Mouse (Mus musculus) limb, embryonic 12.5 days (tissue): ENCODE results near the gene Nubp1. TPM values are rescaled to one million over a fixed set of nuclear protein-coding genes. Genes with fewer than 3 reads are reported as not detected.

Source experiments
- ATAC-seq: fragments of 200-750 bp; cut with Nextera tagmentation; 2 replicates; pipeline ENCODE4 v1.8.0; 2017; ENCODE audit warnings: low read depth, moderate TSS enrichment; ENCODE audit not compliant: insufficient number of reproducible peaks, insufficient read depth, low FRiP score, low TSS enrichment
- H3K27ac ChIP-seq: fragments of 300-500 bp; sonication (generic); 2 replicates; pipeline ENCODE4 v1.5.1; 2016; ENCODE audit warnings: mild to moderate bottlenecking, moderate library complexity
- H3K27me3 ChIP-seq: fragments of 300-500 bp; sonication (generic); 2 replicates; pipeline ENCODE4 v1.6.1; 2016; ENCODE audit warnings: mild to moderate bottlenecking, moderate library complexity
- H3K36me3 ChIP-seq: fragments of 300-500 bp; sonication (generic); 2 replicates; pipeline ENCODE4 v1.6.1; 2016; ENCODE audit warnings: mild to moderate bottlenecking, moderate library complexity
- H3K4me1 ChIP-seq: fragments of 300-500 bp; sonication (generic); replicated peaks from 2 replicates; pipeline ENCODE4 v1.6.1; 2016
- H3K4me2 ChIP-seq: fragments of 300-500 bp; sonication (generic); 2 replicates; pipeline ENCODE4 v1.6.1; 2016; ENCODE audit warnings: mild to moderate bottlenecking, moderate library complexity
- H3K4me3 ChIP-seq: fragments of 300-500 bp; sonication (generic); replicated peaks from 2 replicates; pipeline ENCODE4 v1.5.1; 2016; ENCODE audit warnings: mild to moderate bottlenecking
- H3K9ac ChIP-seq: fragments of 300-500 bp; sonication (generic); replicated peaks from 2 replicates; pipeline ENCODE4 v1.6.1; 2016; ENCODE audit warnings: mild to moderate bottlenecking, moderate library complexity
- H3K9me3 ChIP-seq: fragments of 300-500 bp; sonication (generic); 2 replicates; pipeline ENCODE4 v1.6.1; 2016; ENCODE audit warnings: mild to moderate bottlenecking, moderate library complexity
- WGBS: fragments of 180-500 bp; shearing (Covaris S2); methylation state at CpG from one replicate; pipeline ENCODE4 v1.1.7; 2016; 5-methylcytosine and 5-hydroxymethylcytosine counted together
- polyA plus RNA-seq: library from polyadenylated mRNA; unstranded; fragments of >200 nt; fragmentation: Nextera tagmentation; extraction: Ambion mirVana; gene quantifications from 2 replicates; pipeline ENCODE4 v1.2.1, GENCODE M21; 2016

The Nubp1 gene
- polyA plus RNA-seq, 1 experiment from 2014 or later: 82.7 TPM

- H3K4me2 ChIP-seq: no peak overlapping the region
- no peak overlapping the region for H3K9ac ChIP-seq
- H3K36me3 ChIP-seq: no peaks in the 10 kb centered on the region
- WGBS: 86% methylated on average over 3 of the region's 3 CpGs
- no peak overlapping the region for H3K27ac ChIP-seq
- H3K9me3 ChIP-seq: no peaks in the 10 kb centered on the region
- H3K4me1 ChIP-seq: no peaks in the 10 kb centered on the region
- no peak for ATAC-seq
- no peaks in the 10 kb centered on the region for H3K27me3 ChIP-seq
- no peak overlapping the region for H3K4me3 ChIP-seq
Measured at GRCm38 (mm10) chr16:10471950-10472349, 60.2 kb downstream of the Nubp1 start.

Other genes starting within 250 kb of the Nubp1 start
- 1.1 and 2.0 TPM in 2 replicates for gene Rpl39l, start 241.7 kb upstream of the Nubp1 start, polyA plus RNA-seq
- gene Atf7ip2, start 219.2 kb upstream of the Nubp1 start, polyA plus RNA-seq: 2.5 and 2.9 TPM in 2 replicates
- 12.6 and 15.2 TPM in 2 replicates for gene Emp2, start 98.0 kb upstream of the Nubp1 start, polyA plus RNA-seq
- 0.19 TPM in 1 of 2 replicates, not detected in the other for gene Tekt5, start 16.5 kb upstream of the Nubp1 start, polyA plus RNA-seq
- gene Tvp23a, start 35.4 kb downstream of the Nubp1 start, polyA plus RNA-seq: 24.0 and 25.0 TPM in 2 replicates
- gene Ciita, start 68.1 kb downstream of the Nubp1 start, polyA plus RNA-seq: 0.36 and 0.38 TPM in 2 replicates
- 34.0 and 34.3 TPM in 2 replicates for gene Dexi, start 131.1 kb downstream of the Nubp1 start, polyA plus RNA-seq
- gene Clec16a, start 133.4 kb downstream of the Nubp1 start, polyA plus RNA-seq: 34.6 and 40.6 TPM in 2 replicates